Mouse (Mus musculus): Measurements from ENCODE around the gene Cdh22.

- TF ChIP-seq CTCF (IDR thresholded peaks at IDR 0.05; ENCODE audit: low read depth) (no peak), EP300 (IDR thresholded peaks at IDR 0.05; ENCODE audit: low read depth) (no peak)
Observed at GRCm38 (mm10) chr2:165159055-165159688, 75.5 kb downstream of the Cdh22 start.
